Mouse (Mus musculus) forebrain, postnatal 0 days (tissue): ENCODE results near the gene Rsl1. TPM values are rescaled to one million over a fixed set of nuclear protein-coding genes. Genes with fewer than 3 reads are reported as not detected.

Experiments
- ATAC-seq: fragments of 200-750 bp; cut with Nextera tagmentation; 2 replicates; pipeline ENCODE4 v1.8.0; 2017; ENCODE audit warnings: mild to moderate bottlenecking, moderate library complexity
- DNase-seq: peaks from one replicate; pipeline ENCODE4 v3.0.0-alpha.2; 2015
- H3K27ac ChIP-seq: fragments of 300-500 bp; sonication (generic); 2 replicates; pipeline ENCODE4 v1.5.1; 2014; ENCODE audit warnings: low read depth, mild to moderate bottlenecking, antibody characterized with exemption, low read length, moderate library complexity, mixed read lengths
- H3K27me3 ChIP-seq: fragments of 300-500 bp; sonication (generic); 2 replicates; pipeline ENCODE4 v1.6.1; 2014; ENCODE audit warnings: mild to moderate bottlenecking, low read length, mixed read lengths; ENCODE audit not compliant: insufficient read depth
- H3K36me3 ChIP-seq: fragments of 300-500 bp; sonication (generic); 2 replicates; pipeline ENCODE4 v1.6.1; 2014; ENCODE audit warnings: mild to moderate bottlenecking, moderate library complexity; ENCODE audit not compliant: insufficient read depth
- H3K4me1 ChIP-seq: fragments of 300-500 bp; sonication (generic); 2 replicates; pipeline ENCODE4 v1.6.1; 2014; ENCODE audit warnings: antibody characterized with exemption; ENCODE audit not compliant: insufficient read depth
- H3K4me2 ChIP-seq: fragments of 300-500 bp; sonication (generic); 2 replicates; pipeline ENCODE4 v1.6.1; 2014; ENCODE audit warnings: low read depth, mild to moderate bottlenecking, moderate library complexity
- H3K4me3 ChIP-seq: fragments of 300-500 bp; sonication (generic); 2 replicates; pipeline ENCODE4 v1.5.1; 2014; ENCODE audit warnings: low read depth, low read length, mixed read lengths
- H3K9ac ChIP-seq: fragments of 300-500 bp; sonication (generic); 2 replicates; pipeline ENCODE4 v1.6.1; 2014; ENCODE audit warnings: mild to moderate bottlenecking
- H3K9me3 ChIP-seq: fragments of 300-500 bp; sonication (generic); 2 replicates; pipeline ENCODE4 v1.6.1; 2016; ENCODE audit warnings: low read length
- CTCF ChIP-seq: sonication (generic); IDR thresholded peaks from 2 replicates; pipeline ENCODE4 v1.5.1; 2016; ENCODE audit warnings: antibody characterized with exemption, control low read depth, low read depth
- WGBS: fragments of 180-500 bp; shearing (Covaris S2); extraction: QIAGEN DNeasy Blood & Tissue Kit; methylation state at CpG from one replicate; pipeline ENCODE4 v1.1.7; 2014; 5-methylcytosine and 5-hydroxymethylcytosine counted together
- polyA plus RNA-seq: library from polyadenylated mRNA; unstranded; fragments of >200 nt; fragmentation: Nextera tagmentation; extraction: Ambion mirVana; gene quantifications from 2 replicates; pipeline ENCODE4 v1.2.1, GENCODE M21; 2015
- total RNA-seq: library from RNA; depleted of rRNA; stranded (reverse); fragments of >200 nt; gene quantifications from 2 replicates; pipeline ENCODE4 v1.2.3, GENCODE M21; 2014; rRNA removed

Rsl1 gene
- total and polyA plus RNA-seq, 2 experiments from 2014 or later: 2.9 TPM

GRCm38 (mm10) chr13:67201656-67202055, 28.7 kb downstream of the Rsl1 start:
- DNase-seq (no peak), ATAC-seq (no peak)
- 65% methylated on average over 3 of the region's 3 CpGs for WGBS
- Histone ChIP-seq H3K9me3 (no peaks in the 10 kb centered on the region), H3K27me3 (no peaks in the 10 kb centered on the region), H3K36me3 (peaks cover 5% of the 10 kb centered on the region; the same call in 1 of the 2 replicates), H3K27ac (no peak overlapping the region), H3K9ac (no peak overlapping the region), H3K4me2 (no peak overlapping the region), H3K4me3 (no peak overlapping the region), H3K4me1 (no peaks in the 10 kb centered on the region)
- no peak for TF ChIP-seq CTCF

GRCm38 (mm10) chr13:67214015-67214607, 41.1 kb downstream of the Rsl1 start:
- ATAC-seq: no peak
- H3K4me1 ChIP-seq: no peaks in the 10 kb centered on the region
- H3K27ac ChIP-seq: no peak overlapping the region
- no peak overlapping the region for H3K4me3 ChIP-seq
- H3K9me3 ChIP-seq: no peaks in the 10 kb centered on the region
- WGBS: 61% methylated on average over 4 of the region's 4 CpGs
- no peaks in the 10 kb centered on the region for H3K27me3 ChIP-seq
- 0 out of 2 replicates have a peak, but pooled peaks have one; percentile 2 for TF ChIP-seq CTCF
- DNase-seq: no peak
- H3K36me3 ChIP-seq: no peaks in the 10 kb centered on the region
- no peak overlapping the region for H3K9ac ChIP-seq
- H3K4me2 ChIP-seq: no peak overlapping the region

Other genes starting within 250 kb of the Rsl1 start
- gene Zfp712, start 112.0 kb upstream of the Rsl1 start, total RNA-seq: 10.1 and 10.2 TPM in 2 replicates
- gene Zfp712, start 112.0 kb upstream of the Rsl1 start, polyA plus RNA-seq: 1.8 and 3.2 TPM in 2 replicates
- gene Zfp708, start 75.2 kb upstream of the Rsl1 start, total RNA-seq: 12.2 and 12.8 TPM in 2 replicates
- gene Zfp708, start 75.2 kb upstream of the Rsl1 start, polyA plus RNA-seq: 5.8 and 6.6 TPM in 2 replicates
- 1.4 and 2.9 TPM in 2 replicates for gene Gm28557, start 64.6 kb upstream of the Rsl1 start, total RNA-seq
- gene Gm28557, start 64.6 kb upstream of the Rsl1 start, polyA plus RNA-seq: 0.92 and 1.4 TPM in 2 replicates
- not detected in 2 replicates for gene Rslcan18, start 56.9 kb upstream of the Rsl1 start, total RNA-seq
- gene Rslcan18, start 56.9 kb upstream of the Rsl1 start, polyA plus RNA-seq: 0.08 TPM in 1 of 2 replicates, not detected in the other
- 7.8 and 8.9 TPM in 2 replicates for gene Zfp759, start 51.5 kb upstream of the Rsl1 start, total RNA-seq
- 1.5 and 2.6 TPM in 2 replicates for gene Zfp759, start 51.5 kb upstream of the Rsl1 start, polyA plus RNA-seq
- gene Zfp455, start 21.3 kb downstream of the Rsl1 start, total RNA-seq: 2.5 and 3.2 TPM in 2 replicates
- gene Zfp455, start 21.3 kb downstream of the Rsl1 start, polyA plus RNA-seq: 0.67 and 1.2 TPM in 2 replicates
- 15.5 and 16.6 TPM in 2 replicates for gene Zfp458, start 105.3 kb downstream of the Rsl1 start, total RNA-seq
- gene Zfp458, start 105.3 kb downstream of the Rsl1 start, polyA plus RNA-seq: 2.9 and 3.1 TPM in 2 replicates
- gene Zfp457, start 133.3 kb downstream of the Rsl1 start, total RNA-seq: 0.81 and 1.5 TPM in 2 replicates
- gene Zfp457, start 133.3 kb downstream of the Rsl1 start, polyA plus RNA-seq: 0.31 and 0.41 TPM in 2 replicates
- gene Zfp595, start 159.4 kb downstream of the Rsl1 start, total RNA-seq: 3.0 and 3.2 TPM in 2 replicates
- 0.50 and 0.54 TPM in 2 replicates for gene Zfp595, start 159.4 kb downstream of the Rsl1 start, polyA plus RNA-seq
- not detected in 2 replicates for gene Gm28044, start 187.4 kb downstream of the Rsl1 start, total RNA-seq
- not detected in 2 replicates for gene Gm28044, start 187.4 kb downstream of the Rsl1 start, polyA plus RNA-seq
- 1.2 and 2.0 TPM in 2 replicates for gene Zfp953, start 187.4 kb downstream of the Rsl1 start, total RNA-seq
- gene Zfp953, start 187.4 kb downstream of the Rsl1 start, polyA plus RNA-seq: 0.19 and 0.39 TPM in 2 replicates
- not detected in 2 replicates for gene Gm28041, start 202.6 kb downstream of the Rsl1 start, total RNA-seq
- gene Gm28041, start 202.6 kb downstream of the Rsl1 start, polyA plus RNA-seq: not detected in 2 replicates
- 0.57 and 1.1 TPM in 2 replicates for gene Zfp456, start 202.6 kb downstream of the Rsl1 start, total RNA-seq
- gene Zfp456, start 202.6 kb downstream of the Rsl1 start, polyA plus RNA-seq: 0.18 and 0.23 TPM in 2 replicates
- gene Zfp429, start 226.6 kb downstream of the Rsl1 start, total RNA-seq: 2.4 and 12.1 TPM in 2 replicates
- gene Zfp429, start 226.6 kb downstream of the Rsl1 start, polyA plus RNA-seq: 1.1 and 1.6 TPM in 2 replicates
- gene Zfp459, start 248.2 kb downstream of the Rsl1 start, total RNA-seq: 1.9 and 2.1 TPM in 2 replicates
- gene Zfp459, start 248.2 kb downstream of the Rsl1 start, polyA plus RNA-seq: 0.53 and 0.71 TPM in 2 replicates